Mouse (Mus musculus) mesoderm, embryonic 11.5 days (tissue): ENCODE data around the gene Zdhhc5.
A peak's percentile ranks its signal among the peaks of the same experiment; 100 is the strongest.

Experiments used
- DNase-seq: peaks from one replicate; pipeline ENCODE4 v3.0.0-alpha.2; 2012; ENCODE audit warnings: low read depth, low spot score

Gene Zdhhc5

DNA sequence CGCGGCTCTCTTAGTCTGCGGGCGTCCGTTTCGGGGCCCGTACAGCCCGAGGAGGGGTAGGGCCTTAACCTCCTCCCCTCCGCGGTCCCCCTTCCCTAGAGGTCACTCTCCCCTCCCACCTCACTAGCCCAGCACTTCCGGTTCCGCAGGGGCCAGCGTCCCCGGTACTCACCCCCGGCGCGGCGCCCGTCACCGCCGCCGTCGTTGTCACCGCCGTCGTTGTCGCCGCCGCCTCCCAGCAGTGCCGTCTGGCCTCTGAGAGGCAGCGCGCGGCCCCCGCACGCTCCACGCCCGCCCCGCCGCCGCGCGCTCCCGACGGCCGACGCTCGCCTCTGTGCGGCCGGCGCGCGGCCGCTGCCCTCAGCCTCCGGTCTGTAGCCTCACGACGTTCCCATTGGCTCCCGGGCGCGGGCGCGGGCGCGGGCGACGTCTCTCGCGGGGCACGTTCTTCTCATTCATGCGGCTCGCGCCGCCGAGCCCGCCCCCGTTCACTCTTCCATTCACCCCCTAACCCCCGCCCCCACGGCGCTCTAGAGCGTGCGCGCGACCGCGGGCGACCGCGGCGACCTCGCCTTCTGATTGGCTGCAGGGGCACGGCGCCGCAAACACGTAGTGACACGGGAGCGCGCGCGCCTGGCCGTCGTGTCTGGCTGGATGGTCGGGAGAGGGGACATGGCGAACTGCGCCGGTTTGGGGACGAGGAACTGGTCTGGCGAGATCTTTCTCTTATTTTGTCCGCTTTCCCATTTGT lies at the start of gene Zdhhc5:
Gene Zdhhc5 (minus strand): TSS at position 370 of the 751 bp plus-strand sequence.
- peak; percentile 99 for DNase-seq

DNA sequence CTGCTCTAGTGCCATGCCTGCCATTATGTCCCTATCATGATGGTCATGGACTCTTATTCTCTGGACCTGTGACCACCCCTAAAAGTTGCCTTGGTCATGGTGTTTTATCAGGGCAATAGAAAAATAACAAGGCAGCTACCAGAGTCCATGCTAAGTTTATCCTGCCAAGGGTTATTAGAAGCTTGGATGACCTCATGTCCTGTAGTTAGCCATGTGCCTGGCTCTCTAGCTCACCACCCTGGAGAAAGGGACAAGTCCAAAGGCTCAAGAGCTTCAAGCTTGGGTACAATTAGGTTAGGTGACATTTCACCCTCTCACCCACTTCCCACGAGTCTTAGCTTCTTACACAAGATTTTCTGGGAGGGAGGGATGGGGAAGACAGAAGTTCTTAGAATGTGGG lies 47.8 kb upstream of the Zdhhc5 start:
- DNase-seq = no peak

GRCm38 (mm10) chr2:84762295-84762694 lies 47.3 kb upstream of the Zdhhc5 start:
- no peak for DNase-seq

GRCm38 (mm10) chr2:84761840-84762239 lies 46.9 kb upstream of the Zdhhc5 start:
- DNase-seq = no peak

- DNase-seq = no peak
These were observed 46.3 kb upstream of the Zdhhc5 start for GRCm38 (mm10) chr2:84761309-84761708.

DNA sequence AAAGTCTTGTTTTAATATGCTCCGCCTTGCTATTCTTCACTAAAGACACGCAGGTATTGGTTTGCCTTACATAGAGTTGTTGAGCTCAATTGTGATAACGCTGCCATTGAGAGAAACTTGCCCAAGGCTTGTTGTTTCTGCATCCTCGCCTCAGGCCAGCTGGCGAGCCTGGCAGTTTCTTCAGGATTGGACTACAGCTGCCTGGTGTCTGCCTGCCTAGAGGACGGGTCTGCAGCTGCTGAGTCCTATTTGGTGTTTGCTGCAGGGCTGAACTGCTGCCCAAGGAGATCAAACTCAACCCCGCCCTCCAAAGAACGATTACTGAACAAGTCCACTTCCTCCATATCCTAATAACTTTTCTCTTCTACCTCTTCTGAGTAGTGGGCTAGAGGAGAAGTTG lies 45.8 kb upstream of the Zdhhc5 start:
- DNase-seq = no peak

- peak; percentile 64 for DNase-seq
These were observed 43.7 kb upstream of the Zdhhc5 start for GRCm38 (mm10) chr2:84758542-84759127.

DNA sequence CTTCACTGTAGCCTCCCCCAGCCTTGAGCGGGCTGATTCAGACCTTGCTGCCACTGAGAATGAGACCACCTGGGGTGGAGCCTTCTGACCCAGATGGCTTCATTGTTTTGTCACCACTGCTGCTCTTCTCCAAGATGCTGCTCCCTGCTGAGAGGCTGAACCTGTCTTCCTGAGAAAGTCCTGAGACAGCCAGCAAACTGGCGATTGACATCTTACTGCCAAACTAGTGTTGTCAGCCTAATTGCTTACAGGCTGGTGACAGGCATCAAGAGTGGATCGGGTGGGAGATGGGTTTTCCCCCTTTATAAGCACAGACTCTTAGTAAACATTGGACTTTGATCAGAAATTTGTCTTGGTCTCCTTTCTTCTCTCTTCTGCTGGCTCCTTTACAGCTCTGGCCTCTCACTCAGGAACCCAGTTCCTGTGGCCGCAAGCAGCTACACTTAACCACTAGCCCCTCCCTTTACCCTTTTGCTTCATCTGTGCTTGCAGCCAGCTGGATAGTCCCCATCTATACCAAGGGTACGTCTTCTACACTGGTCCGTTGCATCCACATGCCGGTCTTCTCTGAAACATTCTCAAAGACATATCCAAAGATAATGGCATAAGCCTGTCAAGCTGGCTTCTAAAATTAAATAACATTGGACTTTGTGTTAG lies 42.2 kb upstream of the Zdhhc5 start:
- no peak for DNase-seq

DNA sequence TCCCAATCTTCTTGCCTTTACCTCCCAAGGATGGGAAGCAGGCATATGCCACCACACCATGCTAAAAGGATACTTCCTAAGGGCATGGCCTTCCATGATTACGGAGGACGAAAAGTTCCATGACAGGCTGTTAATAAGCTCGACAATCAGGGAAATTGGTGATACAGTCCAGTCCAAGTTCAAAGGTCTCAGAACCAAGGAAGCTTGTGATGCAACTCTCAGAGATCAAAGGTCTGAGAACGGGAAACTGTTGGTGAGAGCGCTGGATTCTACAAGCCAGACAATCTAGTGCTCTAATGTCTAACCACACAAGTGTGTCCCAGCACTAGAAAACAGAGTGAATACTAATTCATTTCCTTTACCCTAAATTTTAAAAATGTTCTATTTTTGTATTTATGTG lies 41.3 kb upstream of the Zdhhc5 start:
- no peak for DNase-seq

- no peak for DNase-seq
These were observed 35.1 kb upstream of the Zdhhc5 start for GRCm38 (mm10) chr2:84750115-84750514.

DNA sequence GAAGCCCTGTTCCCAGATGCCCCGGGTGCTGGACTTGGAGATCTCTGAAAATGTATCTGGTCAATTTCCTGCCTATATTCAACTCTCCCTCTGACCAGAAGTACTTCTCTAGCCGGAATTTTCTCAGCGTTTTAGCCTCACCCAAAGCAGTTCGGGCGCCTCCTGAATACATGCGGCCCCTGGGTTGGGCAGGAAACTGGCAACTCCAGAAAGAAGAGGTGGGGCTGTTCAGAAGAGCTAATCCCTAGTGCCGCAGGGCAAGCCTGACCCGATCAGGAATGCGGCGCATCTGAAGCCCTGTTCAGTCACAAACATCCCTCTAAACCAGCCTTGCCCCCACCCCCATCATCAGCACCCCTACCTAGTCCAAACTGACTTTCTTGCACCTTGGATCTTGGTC lies 29.1 kb upstream of the Zdhhc5 start:
- peak; percentile 58 for DNase-seq

DNA sequence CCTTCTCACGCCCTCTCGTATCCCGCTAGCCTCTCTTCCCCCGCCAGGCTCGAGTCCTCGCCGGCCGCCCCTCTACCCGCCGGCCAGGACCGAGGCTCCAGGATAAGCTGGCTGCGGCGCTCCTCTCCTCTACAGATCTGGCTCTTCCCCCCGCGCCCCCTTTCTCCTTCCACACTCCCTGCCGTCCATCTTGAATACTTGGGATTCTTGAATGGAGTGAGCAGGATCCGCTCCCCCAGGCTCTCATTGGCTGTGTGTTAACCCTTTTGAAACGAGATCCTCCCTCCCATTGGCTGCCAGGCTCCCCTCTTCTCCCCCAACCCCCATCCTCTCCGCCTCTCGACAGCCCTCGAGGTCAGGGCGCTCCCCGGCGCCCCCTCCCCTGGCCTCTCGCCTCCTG lies 28.6 kb upstream of the Zdhhc5 start, which contains the start of gene Gm19426:
Gene Gm19426 (minus strand): TSS at position 95 of the 400 bp plus-strand sequence.
- peak; percentile 97 for DNase-seq

DNA sequence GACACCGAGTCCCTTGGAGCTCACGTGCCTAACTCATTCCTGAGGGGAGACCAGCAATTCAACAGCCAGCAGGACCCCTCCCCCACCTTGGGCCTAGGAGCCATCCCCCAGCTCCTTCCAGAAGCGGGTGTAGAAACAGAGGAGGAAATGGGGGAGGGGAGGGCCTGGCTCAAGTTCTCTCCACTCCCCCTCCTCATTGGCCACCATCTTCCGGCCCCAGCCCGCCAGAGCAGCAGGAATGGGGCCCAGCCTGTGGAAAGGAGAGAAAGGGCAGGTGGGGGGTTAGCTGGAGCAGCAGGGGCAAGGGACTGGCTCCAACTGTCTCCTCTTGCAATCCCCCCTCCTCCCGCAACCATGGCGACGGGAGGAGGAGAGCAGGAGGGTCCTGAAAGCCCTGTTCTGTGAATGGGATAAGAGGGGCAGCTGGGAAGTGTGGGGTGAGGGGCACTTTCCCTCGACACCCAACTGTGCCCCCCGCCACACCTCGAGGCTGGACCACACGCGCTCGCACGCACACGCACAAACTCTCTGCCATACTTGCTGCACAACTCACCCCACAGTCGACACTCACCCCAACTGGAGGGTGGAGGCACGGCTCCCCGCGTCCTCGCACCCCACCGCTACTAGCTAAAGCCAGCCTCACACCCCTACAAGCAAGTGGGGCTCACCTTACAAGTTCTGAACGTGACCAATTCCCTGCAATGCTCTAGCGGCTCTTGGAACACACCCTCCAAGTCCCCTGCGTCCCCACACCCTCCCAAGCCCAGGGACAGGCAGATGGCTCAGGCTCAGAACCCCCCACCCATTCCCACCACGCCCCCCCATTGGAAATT lies 27.7 kb upstream of the Zdhhc5 start:
- DNase-seq = peak; percentile 97

DNA sequence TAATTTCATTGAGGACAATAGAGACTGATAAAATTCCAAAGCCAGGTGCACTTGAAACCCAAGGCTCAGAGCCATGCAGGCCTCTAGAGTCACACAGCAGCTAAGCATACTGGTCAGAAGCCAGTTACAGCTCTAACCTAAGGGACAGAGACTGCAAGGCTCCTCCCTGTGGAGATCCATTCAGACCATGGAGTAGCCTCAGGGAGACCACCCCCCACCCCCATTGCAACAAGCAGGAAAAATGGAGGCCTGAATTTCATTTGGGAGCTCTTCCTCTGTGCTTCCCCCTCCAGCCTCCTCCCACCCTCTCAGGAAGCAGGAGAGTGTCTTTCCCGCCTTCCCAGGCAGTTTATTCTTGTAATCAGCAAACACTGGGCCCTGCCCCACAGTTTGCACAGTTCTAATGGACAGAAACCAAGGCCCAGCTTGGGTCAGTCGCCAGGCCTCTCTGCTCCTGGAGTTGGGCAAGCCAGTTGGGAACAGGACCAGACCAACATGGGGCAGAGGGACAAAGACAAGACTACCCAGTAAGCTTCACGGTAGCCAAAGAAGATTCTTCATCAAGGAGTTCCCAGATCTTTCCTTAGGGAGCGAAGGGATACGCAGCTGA lies 27.0 kb upstream of the Zdhhc5 start:
- DNase-seq = peak; percentile 22

- peak; percentile 27 for DNase-seq
These were observed 25.8 kb upstream of the Zdhhc5 start for GRCm38 (mm10) chr2:84740608-84741333.

DNA sequence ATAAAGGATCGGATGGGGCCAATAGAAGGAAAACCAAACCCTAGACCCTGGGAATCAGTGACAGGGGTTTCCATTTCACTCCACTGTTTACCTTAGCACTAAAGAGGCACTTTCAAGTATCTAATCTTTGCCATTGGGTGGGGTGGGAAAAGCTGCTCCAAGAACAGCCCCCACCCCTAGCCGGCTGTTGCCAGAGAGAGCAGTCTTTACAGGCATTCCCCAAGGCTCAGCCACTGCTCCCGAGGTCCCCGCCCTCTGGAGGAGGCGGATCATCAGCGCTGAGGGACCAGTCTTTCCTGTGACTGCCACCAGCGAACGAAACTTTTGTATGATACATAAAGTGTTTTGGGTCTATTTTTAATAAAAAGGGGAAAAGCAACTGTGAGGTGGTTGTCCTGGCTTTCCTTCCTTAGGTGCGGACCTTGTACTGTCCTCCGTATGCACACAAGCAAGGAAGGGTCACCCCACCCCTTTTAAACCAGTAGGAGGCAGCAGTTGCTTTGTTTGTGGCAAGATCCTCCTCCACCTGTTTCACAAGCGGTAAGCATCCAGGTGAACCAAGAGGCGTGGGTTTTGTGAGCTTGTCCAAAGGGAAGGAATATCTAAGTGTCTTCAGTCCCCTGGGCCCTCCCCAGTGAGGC lies 23.4 kb upstream of the Zdhhc5 start:
- peak; percentile 51 for DNase-seq

DNA sequence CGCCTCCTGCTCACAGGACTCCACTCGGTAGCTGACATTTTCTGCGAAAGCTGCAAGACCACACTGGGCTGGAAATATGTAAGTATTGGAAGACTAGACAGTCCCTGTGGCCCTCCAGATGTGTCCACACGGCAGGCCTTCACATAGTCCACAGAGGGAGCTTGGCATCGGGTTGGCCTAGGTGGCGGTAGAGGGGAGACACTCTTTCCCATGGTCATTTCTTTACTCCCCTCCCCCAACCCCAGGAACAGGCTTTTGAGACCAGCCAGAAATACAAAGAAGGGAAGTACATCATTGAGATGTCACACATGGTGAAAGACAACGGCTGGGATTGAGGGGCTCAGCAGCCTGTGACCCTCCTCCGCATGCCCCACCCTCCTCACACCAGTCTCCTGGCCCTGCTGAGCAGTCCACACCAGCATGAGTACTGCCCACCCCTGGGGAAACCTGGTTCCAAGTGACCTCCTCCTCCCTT lies 22.5 kb upstream of the Zdhhc5 start:
- peak; percentile 76 for DNase-seq

DNA sequence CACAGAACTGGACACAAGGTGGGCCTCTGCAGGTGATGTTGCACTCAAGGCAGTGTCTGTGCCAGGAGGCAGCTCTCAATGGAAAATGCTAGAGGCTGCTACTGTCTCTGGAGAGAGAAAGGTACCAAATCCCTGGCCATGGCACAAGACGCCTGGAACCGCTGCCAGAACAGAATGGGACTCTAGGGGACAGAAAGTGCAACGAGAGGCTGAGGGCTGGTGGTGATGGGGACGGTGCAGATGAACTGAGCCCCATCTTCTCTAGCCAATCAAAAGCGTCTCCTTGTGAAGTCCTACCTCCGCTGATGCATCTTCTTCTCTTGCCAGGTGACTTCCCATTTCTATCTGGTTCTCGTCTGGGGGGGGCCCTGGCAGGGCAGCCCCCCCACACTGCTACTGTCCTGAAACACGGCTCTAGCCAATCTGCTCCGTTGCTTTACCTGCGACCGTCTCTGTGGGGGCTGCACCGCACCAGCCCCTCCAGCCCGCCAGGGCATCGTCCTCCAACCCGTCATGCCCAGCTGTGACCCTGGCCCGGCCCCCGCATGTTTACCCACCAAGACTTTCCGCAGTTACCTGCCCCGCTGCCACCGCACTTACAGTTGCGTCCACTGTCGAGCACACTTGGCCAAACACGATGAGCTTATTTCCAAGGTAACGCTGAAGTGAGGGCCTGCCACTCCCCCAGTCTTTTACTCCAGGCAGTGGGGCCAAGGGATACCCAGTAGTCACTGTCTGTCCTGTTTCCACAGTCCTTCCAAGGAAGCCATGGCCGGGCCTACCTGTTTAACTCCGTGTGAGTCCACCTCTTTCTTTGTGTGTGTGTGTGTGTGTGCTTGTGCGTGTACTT lies 21.6 kb upstream of the Zdhhc5 start:
- DNase-seq = peak; percentile 25

DNA sequence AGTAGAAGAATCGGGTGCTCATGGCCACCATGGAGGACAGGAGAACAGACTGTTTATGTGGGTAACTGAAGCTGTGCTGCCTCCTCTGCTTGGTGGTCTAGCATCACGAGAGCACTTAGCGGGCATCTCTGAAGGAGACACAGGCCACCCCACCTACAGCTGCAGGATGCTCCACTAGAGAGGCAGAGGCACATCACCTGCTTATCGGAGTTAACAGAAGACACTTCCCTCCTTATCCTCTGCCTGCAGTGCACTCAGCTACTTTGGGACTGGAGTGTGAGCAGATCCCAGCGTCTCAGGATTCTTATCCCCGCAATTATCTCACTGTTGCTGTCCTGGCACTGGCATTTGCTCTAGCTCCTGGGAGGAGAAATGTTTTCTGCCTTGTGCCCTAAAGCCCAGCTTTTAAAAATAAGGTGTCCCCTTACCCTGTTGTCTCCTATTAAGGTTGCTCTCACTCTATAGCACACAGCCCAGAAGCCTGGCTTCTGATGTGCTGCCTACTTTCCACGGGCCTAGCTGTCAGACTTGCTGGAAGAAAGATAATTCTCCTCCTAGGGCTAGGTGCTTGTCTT lies 20.5 kb upstream of the Zdhhc5 start:
- DNase-seq = peak; percentile 30
